Mouse (Mus musculus): ENCODE results near the gene Tmem45a.
"Not testable (repeated sequence)": the region's sequence is repeated elsewhere in the genome, so short reads cannot be mapped to it uniquely, and the experiment has no call there.

Gene Tmem45a

DNA sequence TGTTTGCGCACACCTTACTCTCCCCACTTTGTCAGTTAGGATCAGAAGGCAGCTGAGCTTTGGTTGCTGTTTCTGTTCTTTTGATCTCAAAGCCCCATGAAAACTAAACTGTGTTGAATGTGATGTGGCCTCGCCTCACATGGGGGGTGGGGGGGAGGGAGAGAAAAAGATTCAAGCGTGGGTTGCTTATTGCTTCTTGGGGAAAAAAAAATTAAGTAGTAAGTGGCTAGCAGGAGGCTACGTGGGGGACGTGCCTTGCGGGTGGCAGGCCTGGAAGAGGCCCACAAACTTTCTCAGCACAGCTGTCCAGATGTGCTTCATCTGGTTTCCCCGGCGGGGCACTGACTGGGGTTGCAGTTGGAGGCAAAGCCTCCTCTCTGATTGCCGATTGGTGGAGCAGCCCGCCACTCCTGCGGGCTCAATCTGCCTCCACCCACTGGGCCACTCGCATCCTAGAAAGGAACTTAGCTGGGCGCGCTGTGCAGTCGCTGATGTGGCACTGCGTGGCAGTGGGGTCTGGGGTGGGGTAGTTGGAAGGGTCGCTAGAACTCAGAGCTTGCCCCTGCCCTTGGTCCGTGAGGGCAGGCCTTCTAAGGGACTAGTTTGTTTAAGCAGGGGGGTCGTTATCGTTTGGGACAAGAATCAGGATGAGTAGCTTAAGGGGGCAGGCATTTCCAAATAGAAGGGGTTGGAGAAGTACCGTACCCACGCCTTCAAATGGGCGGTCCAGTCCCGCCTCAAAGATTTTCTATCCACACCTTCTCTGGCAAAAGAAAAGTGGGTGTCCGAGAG lies at the start of gene Tmem45a:
TSS of gene Tmem45a (minus strand) at position 343 of the 792 bp plus-strand sequence.
- DNase-seq: peak; percentile 82

DNA sequence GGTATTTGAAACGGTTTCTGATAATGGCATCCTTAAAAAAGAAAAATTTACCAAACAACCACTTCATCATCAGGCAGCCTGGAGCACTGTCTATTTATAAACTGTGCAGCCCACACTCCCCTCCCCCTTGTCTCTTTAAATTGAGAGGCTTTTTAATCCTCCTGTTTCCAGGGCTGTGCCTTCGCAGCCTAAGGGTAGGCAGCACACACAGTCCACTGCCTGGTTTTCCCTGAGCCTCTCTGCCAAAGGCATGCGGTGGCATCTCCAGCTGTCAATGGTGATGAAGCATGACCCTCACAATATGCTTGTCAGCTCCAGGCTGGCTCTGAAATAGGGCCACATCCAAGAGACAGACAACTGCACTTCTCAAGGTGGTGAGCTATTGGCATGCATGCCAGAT lies 42.1 kb upstream of the Tmem45a start, which contains the start of gene Lnp1:
TSS of gene Lnp1 (minus strand) at position 39 of the 400 bp plus-strand sequence.
- no peak for DNase-seq

DNA sequence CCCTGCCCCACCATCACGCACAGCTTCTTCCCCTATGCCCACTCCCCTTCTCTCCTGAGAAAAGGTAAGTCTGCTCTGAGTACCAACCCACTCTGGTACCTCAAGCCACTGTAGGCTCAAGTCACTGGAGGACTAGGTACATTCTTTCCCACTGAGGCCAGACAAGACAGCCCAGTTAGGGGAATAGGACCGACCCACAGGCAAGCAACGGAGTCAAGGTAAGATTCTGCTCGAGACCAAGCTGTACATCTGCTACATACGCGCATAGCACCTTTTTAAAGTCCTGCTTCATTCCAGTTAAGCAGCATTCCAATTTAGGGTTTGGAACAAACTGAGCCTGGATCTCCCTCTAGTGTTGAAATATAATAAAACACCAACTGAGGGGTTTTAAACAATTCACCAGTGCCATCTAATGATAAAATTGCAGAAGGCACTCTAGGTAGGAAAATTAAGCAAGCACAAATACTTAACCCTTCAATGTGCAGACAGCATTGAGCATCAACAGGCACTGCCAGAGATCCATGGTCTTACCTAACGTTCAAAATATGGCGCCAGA lies 34.2 kb upstream of the Tmem45a start:
- no peak for DNase-seq

DNA sequence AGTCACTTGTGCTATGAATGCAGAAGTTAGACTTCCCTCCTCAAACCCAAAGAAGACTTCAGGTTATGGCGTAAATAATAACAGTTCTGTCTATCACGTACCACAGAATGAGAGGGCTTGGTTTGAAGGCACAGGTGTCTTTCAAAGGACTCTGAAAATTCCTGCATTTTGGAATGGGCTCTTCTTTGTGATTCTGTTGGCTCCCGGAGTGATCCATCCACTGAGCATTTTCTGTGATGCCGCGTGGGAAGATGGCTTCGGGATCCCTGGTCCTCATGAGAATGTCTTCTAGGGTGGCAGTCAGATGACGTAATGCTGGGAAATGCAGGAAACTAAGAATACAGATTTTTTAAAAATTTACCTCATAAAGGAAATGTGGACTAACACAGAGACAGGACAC lies 31.3 kb upstream of the Tmem45a start:
- no peak for DNase-seq

DNA sequence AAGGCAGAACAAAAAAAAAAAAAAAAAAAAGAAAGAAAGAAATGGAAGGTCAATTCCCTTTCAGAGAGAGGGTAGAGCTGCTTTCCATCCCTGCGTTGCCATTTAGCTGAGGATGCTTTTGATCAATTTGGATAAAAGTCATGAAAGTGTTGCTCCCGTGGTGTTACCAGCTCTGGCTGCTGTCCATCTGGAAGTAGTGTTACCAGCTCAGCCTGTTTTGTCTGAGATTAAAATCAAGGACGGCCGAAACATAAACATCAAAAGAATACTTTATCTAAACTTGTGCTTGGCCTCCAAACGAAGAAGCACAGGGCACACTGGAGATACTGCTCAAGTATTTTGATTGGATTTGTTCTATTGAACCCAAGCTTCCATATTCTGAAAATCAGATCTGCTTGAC lies 23.0 kb upstream of the Tmem45a start:
- DNase-seq: no peak

DNA sequence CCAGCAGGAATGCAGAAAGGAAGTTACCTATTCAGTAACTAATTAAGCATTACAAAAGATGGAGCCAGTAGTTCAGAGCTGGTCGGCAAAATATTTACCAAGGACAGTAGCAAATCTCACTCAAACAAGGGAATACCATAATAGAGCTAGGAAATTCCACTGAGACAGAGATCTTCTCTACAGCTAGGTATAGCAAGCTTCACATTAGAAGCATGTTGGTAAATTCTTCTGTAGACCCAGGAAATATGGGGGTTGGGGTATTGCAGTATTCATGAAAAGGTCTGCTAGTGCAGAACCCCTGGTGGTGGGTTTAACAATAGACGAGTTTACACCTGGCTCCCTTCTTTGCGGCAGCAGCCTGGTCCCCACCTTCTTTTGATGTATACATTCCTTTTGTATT lies 16.2 kb upstream of the Tmem45a start:
- not testable (repeated sequence) for DNase-seq

DNA sequence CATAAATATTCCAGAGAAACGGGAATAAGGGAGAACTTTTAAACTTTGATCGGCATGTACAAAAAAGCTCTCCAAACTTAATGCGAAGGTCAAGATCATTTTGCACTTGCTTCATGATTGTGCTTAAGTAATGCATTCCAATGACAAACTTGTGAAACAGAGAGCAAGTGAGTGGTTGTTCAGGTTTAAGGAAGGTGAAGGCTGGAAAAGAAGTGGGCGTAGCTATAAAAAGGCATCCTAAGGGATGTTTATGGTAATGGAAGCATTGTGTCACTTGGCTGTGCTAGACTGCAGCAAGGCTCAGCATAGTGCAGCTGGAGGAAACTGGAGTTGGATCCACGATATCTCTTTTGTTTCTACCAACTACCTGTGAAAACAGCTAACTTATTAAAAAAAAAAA lies 5.6 kb upstream of the Tmem45a start:
- no peak for DNase-seq

DNA sequence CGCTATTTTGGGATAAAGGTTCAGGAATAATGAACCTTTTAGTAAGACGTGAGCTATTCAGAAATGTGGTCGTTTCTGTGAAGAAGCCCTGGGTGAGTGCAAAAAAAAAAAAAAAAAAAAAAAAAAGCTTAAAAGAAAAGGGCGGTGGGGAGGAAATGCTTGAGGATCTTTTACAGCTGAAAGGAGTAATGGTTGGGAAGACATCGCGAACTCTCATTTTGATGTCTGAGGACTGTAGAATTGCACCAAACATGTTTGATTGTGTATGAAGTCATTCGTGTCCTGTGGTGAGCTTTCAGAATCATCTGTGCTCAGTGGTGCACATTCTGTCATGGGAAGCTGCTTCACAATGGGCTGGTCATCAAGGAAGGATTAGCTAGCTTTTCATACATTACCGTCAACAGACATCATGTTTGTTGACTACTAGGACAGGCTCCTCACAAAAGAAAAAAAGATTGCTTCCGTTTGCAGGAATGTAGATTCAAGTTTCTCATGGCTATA lies 700 bp upstream of the Tmem45a start:
- DNase-seq: no peak

DNA sequence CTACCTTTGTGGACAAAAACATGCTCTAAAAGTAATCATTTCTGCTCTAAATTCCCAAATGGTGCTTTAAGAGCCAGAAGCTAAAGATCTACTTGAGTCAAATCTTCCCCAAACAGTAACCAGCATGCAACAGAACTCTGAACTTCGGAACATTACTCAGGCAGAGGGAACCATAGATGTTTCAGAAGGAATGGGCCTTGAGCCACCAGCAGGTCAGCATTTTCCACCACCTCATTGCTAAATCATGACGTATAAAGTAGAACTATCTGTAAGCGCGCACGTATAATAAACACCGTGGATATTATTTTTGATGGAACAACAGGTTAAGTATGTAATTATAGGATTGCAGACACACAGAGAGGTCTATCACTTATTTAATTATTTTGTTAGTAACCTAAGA lies 1.2 kb downstream of the Tmem45a start:
- no peak for DNase-seq

DNA sequence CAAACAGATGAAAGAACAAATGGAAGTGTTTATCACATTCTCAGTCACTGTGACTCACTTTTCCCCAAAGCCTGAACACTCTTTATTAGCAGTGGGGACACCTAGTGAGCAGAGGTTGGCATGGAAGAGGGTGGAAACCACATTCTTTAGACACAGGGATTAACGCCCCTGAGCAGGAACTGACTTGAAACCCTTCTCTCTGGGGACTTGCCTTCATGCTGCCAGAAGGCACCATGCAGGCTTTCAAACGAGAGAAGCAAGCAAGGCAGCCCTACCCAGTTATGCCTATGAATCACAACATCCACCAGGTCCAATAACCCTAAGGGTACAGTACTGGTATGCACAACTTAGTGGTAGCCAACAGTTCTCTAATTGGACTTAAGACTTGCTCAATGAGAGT lies 12.6 kb downstream of the Tmem45a start:
- no peak for DNase-seq

DNA sequence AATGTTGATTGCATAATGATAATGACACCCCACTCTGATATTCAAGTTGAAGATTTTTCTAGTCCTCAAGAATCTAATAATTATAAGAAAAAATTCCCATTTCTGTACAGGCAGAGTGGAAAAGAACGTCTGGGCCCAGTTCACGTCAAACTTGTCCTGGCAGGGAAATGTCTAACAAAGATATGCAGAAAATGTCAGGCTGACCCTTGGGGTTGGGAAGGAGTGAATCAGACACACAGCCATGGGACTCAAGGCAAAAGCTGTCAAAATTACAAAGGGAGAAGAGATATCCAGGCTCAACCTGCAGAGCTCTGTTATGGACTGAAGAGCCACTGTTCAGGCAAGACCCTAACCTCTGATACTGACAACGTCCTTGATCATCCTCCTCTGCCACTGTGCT lies 15.5 kb downstream of the Tmem45a start:
- no peak for DNase-seq

DNA sequence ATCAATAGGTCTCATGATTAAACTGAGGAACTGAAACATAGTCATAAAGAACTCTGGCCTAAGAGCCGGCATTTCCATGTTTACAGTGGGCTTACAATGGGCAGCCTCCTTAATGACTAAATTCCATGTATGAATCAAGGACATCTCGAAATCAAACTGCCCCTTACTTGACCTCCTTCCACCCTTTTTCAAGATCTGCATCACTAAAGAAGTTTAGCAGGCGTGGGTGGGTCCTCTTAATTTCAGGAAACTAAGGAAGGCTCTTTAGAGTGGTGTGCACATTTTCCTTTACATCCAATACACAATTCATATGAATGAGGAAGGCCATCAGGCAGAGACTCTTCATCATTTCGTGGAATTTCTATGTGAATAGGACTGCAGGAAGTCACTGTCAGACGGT lies 17.6 kb downstream of the Tmem45a start:
- DNase-seq: no peak

DNA sequence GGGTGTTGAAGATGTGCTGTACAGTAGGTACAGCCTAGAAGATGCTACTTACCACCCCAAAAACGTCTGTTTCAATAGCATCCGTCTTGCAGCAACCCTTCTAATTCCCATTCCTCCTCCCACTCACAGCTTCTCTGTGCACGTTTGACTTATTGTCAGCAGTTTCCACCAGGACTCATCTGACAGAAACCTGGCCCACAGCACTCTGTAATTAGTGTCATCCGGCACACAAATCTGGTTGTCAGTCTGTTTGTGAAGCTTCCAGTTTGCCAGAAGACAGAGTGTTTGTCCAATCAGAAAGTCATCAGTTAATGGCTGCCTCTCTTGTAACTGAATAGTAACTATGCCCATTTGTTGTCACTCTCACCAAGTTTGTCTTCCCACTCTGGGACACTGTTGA lies 18.4 kb downstream of the Tmem45a start:
- DNase-seq: no peak

DNA sequence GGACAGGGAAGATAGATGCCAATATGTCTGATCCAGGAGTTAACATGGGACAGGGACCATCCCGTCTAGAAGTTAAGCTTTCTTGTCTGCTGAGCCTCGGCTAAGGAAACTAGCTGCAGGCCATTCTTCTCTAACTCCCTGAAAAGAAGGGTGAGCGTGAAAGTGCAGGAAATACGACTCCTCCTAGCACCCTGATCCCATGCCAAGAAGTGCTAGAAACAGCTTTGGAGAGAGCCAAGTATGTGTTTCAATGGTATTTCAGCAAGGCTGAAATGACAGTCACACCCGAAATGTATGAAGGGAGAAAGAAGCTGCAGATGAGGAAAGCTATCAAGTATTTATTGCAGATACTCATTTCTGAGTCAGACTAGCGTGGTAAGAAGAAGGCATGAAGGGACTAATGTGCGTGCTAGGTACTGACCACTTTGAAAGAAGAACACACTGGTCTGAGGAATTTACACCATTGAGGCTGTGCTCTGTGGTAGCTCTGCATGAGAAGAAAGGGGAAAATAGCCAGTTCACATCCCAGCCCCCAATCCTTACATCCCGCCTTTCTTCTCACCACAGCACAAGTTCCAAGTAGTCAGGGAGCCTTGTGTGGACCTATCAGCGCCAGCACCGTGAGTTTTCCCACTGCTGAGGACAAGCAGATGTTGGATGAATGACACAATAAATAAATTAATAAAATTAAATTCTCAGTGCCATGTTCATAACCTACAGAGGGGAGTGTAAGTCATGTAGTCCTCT lies 33.0 kb downstream of the Tmem45a start:
- no peak for DNase-seq

DNA sequence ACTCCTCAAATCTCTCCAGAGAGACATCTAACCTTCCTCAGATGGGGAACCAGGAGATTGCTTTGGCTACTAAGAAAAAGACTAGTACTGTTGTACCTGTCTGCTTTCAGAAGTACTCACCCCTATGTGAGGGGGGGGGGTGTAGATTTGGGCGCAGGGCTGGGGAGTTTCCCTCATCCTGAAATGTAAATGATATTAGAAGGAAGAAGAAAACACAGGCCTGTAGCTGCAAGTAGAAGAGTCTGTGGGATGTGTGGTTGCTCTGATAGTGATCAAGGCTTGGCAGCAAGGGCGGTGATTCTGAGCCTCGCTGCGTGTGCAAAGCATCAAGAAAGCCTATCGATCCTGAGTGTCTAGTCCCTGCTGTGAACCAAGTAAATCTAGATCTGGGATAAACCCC lies 43.0 kb downstream of the Tmem45a start:
- DNase-seq: no peak

DNA sequence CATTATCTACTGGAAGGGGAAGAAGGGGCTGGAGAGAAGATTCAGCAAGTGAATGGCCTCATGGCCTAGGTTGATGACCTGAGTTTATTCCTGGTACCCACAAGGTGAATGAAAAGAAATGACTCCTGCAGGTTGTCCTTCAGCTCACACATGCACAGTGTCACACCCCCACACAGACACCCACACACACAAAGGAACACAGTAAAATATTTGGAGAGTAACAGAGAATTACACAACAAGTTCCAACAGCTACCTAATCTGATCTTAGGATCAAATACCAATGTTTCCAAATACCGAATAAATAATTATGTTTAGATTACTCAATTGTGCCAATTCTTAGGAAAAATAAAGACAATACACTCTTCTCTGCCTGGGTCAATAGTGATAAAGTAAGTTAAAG lies 52.7 kb downstream of the Tmem45a start:
- no peak for DNase-seq

DNA sequence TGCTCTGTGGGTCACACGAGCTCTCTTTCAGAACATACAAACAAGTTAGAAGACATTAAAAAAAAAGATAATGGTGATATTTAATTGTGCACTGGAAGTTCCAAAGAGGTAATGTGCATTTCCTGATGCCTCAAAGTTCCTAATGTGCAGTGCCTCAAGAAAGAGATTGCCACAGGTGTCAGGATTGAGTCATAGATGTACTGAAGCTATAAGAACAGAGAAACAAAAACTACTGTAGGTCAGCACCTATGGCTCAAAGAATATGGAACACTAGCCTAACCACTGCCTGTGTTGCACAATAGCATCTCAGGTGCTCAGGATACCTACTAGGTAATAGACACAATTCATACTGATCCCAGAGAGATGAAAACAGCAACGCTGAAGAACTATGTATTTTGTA lies 54.0 kb downstream of the Tmem45a start:
- no peak for DNase-seq

DNA sequence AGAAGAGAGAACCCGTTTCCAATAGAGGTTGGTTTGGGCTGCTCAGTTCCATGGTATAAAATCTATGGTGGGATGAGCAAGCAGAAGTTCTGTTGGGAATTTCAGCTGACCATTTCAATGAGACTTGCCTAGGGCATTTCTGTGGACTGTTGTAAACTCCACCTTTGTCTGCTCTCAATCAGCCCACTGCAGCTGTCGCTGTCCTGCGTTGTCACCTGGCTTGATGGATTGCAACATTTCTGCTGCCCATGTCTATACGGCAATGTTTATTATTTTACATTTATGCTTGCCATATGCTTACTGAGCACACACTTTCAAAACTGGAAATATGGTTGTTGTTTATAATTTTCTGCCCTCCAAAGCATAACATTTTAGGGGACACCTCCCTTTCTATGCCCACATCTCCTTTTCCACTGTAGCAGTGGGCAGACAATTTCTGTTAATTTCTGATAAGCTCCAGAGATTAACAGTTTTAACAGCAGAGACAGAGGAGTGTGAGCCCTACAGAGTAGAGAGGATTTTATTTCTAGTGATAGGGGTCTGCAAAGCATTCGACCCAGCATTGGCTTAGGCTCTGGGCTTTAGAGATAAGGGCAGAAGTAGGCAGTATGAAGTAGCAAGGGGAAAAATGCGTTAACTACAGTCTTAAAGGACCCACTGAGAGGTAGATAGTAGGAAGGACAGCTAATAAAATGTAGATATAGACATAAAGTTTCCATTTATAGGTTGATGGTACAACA lies 84.4 kb downstream of the Tmem45a start:
- no peak for DNase-seq

DNA sequence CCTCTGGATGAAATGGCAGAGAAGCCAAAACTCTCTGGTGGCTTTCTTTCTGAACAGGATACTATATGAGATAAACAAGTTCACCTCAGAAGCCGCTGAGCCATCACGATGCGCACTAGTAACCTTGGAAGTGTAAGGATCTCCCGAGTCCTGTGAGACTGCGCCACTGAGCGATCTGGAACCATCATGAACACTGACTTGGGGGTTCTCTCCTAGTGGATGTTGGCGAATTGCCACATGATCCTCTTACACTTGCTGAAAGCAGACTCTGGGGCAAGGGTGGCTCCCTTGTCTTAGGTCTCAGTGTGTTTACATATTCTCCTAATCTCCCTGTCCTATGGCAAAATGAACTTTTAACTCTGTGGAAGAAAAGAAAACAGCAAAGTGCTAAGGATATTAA lies 85.0 kb downstream of the Tmem45a start:
- no peak for DNase-seq

DNA sequence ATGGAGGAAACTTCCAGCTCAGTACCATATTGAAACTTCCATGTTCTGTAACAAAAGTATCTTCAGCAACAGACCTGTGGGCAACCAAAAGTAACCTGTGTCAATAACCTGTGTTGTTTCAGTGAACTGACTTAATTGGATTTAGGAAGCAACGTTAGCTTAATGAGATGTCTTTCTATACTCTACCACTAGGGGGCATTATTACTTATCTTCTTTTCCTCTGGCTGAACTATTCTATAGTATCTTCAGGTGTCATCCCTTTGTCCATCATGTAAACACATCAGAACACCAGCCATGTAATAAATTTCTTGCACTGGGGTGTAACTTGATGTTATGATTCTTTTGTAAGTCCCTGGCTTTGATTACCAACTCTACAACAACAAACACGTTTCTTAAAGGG lies 85.5 kb downstream of the Tmem45a start:
- no peak for DNase-seq

DNA sequence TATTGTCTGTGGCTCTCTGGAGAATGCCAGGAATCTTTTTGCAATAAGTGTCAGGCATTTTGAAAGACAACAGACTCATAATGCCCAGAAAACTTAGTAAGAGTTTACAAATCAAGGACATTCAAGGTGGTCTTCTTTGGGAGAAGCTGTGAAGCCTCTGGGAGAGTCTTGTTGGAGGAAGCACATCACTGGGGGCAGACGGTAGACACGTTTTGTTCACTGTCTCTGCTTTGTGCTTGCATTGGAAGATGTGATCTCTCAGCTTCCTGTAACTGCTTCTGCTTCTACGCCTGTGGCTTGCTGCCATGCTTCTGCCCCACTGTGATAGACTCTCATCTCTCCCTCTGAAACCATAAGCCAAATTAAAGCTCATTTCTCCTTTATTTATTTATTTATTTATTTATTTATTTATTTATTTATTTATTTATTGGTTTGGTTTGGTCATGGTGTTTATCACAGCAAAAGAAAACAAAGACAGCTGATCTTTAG lies 86.4 kb downstream of the Tmem45a start:
- no peak for DNase-seq

DNA sequence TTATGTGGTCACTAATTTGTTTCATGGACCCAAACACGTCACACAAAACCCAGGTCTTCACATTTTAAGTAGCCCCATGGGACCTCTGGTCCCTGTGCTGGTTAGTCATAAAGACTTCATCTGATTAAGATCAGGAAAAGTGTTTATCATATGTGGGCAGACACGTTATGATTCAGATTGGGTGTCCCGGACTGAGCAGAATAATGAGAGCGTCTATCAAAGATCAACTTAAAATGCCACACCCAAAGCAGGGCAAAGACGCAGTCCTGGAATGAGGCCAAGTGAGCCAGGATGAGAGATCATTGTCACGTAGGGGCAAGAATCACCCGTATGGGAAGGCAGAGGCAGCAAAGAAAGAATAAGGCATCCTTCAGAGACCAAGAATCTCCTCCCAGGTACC lies 87.1 kb downstream of the Tmem45a start:
- DNase-seq: no peak

All from right cerebral cortex, postnatal 4 days (tissue).